Mouse (Mus musculus) urinary bladder, postnatal 36 days (tissue): ENCODE measurements around the gene Faap100.

Experiments used
- DNase-seq, 2 experiments: peaks; one replicate each; pipeline ENCODE4 v3.0.0; 2022; ENCODE audit warnings: low spot score in 2 of 2, mixed read lengths in 1 of 2

The Faap100 gene

GRCm38 (mm10) chr11:120320156-120320555 is 58.4 kb downstream of the Faap100 start:
- DNase-seq, result no peak

GRCm38 (mm10) chr11:120319310-120319709 is 59.3 kb downstream of the Faap100 start:
- no peak for DNase-seq
